Mouse (Mus musculus): Measurements from ENCODE around the gene Gm10260. TPM values are rescaled to one million over a fixed set of nuclear protein-coding genes. Genes with fewer than 3 reads are reported as not detected.

Gene Gm10260
- polyA plus RNA-seq, 1 experiment from 2014 or later = 8.9 TPM

DNA sequence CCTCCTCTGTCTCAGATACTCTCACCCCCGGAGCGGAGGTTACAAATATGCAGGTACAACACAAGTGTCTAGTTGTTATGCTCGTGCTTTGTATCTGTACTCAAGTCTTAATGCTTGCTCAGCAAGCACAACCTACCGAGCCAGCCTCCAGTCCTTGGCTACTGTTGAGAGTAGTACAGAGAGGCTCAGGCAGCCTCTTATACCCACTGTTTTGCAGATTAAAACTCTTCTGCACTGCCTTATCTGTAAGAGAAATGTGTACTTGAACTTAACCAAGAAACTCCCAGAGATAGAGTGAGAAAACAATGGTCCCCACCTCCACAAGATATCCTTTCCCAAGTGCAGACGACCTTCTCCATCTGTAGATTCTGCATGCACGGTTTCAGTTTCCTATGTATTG lies 24.5 kb downstream of the Gm10260 start:
- 76% methylated on average over 6 of the region's 6 CpGs for WGBS
- Histone ChIP-seq H3K4me3 (ENCODE audit: low read depth, low read length) (no peak overlapping the region), H3K36me3 (ENCODE audit: control insufficient read depth, insufficient read depth, low read length) (no peaks in the 10 kb centered on the region), H3K4me1 (replicated peaks; ENCODE audit: control insufficient read depth, insufficient read depth) (no peaks in the 10 kb centered on the region), H3K27ac (replicated peaks) (no peak overlapping the region), H3K27me3 (ENCODE audit: control insufficient read depth, insufficient read depth, low read length) (no peaks in the 10 kb centered on the region), H3K9ac (ENCODE audit: low read length) (no peak overlapping the region), H3K4me2 (replicated peaks; ENCODE audit: low read depth) (no peak overlapping the region), H3K9me3 (ENCODE audit: control insufficient read depth, low read length) (no peaks in the 10 kb centered on the region)
- DNase-seq (ENCODE audit: low spot score) (no peak), ATAC-seq (ENCODE audit: low FRiP score, low TSS enrichment) (no peak)
- no peak for TF ChIP-seq EP300 (optimal IDR thresholded peaks at IDR 0.05)
- TF ChIP-seq CTCF (IDR thresholded peaks at IDR 0.05; ENCODE audit: low read depth) = no peak

DNA sequence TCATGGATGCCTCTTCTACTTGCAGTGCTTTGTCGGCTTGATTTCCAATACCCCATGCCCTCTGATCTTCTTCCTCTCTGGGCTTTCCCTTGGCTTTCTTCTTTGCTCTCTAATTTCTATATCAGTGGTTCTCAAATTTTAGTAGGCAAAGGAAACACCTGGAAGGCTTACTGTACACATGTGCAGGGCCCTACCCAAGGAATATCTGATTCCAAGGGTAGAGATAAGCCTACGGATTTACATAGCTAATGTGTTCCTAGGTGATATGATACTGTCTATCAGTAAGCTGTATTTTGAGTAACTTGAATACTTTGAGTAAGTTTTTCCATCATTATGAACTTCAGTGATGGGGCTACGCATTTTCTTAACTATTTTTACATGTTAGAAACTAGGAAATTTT lies 25.7 kb downstream of the Gm10260 start:
- ATAC-seq (ENCODE audit: low FRiP score, low TSS enrichment) (no peak), DNase-seq (ENCODE audit: low spot score) (no peak)
- no peak overlapping the region for H3K27ac ChIP-seq (replicated peaks)
- no peak overlapping the region for H3K4me2 ChIP-seq (replicated peaks; ENCODE audit: low read depth)
- H3K36me3 ChIP-seq (ENCODE audit: control insufficient read depth, insufficient read depth, low read length) = no peaks in the 10 kb centered on the region
- TF ChIP-seq CTCF (IDR thresholded peaks at IDR 0.05; ENCODE audit: low read depth) (no peak), EP300 (optimal IDR thresholded peaks at IDR 0.05) (no peak)
- no peak overlapping the region for H3K9ac ChIP-seq (ENCODE audit: low read length)
- no peaks in the 10 kb centered on the region for H3K9me3 ChIP-seq (ENCODE audit: control insufficient read depth, low read length)
- no peaks in the 10 kb centered on the region for H3K27me3 ChIP-seq (ENCODE audit: control insufficient read depth, insufficient read depth, low read length)
- no peaks in the 10 kb centered on the region for H3K4me1 ChIP-seq (replicated peaks; ENCODE audit: control insufficient read depth, insufficient read depth)
- H3K4me3 ChIP-seq (ENCODE audit: low read depth, low read length) = no peak overlapping the region
- 83% methylated on average over 3 of the region's 3 CpGs for WGBS

DNA sequence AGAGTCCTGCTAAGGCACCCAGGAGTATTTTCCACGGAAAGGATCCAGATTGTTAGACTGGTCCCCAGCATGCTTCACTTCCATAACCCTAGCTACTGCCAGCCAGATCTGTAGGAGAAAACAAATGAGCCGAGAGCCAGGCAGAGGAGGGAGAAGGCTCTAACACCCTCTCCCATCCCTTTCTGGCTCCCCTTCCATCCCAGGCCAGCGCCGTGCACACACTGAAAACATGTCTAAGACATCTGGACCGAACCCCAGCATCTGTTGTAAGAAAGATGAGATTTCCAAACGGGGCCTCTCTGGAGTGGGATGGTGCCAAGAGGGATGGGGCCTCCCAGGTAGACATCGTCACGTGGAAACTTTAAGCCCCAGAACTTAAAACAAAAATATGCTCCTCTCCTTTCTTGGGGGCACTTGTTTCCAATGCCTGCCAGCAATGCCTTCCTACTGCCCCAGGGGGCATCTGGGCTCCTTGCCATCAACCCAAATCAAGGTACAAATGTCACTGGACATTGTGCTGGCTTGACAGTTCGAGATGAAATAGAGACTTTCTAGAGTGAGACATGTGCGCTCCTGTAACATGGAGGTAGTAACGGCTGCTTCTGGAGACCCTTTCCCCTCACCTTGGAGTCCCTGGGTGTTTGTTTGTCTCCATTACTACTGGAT lies 35.1 kb downstream of the Gm10260 start:
- no peak overlapping the region for H3K4me3 ChIP-seq (ENCODE audit: low read depth, low read length)
- ATAC-seq (ENCODE audit: low FRiP score, low TSS enrichment) (no peak), DNase-seq (ENCODE audit: low spot score) (no peak)
- no peak overlapping the region for H3K9ac ChIP-seq (ENCODE audit: low read length)
- H3K4me1 ChIP-seq (replicated peaks; ENCODE audit: control insufficient read depth, insufficient read depth) = no peaks in the 10 kb centered on the region
- TF ChIP-seq EP300 (optimal IDR thresholded peaks at IDR 0.05) (no peak), CTCF (IDR thresholded peaks at IDR 0.05; ENCODE audit: low read depth) (no peak)
- no peaks in the 10 kb centered on the region for H3K9me3 ChIP-seq (ENCODE audit: control insufficient read depth, low read length)
- no peaks in the 10 kb centered on the region for H3K27me3 ChIP-seq (ENCODE audit: control insufficient read depth, insufficient read depth, low read length)
- WGBS = 64% methylated on average over 11 of the region's 11 CpGs
- H3K36me3 ChIP-seq (ENCODE audit: control insufficient read depth, insufficient read depth, low read length) = no peaks in the 10 kb centered on the region
- H3K27ac ChIP-seq (replicated peaks) = no peak overlapping the region
- no peak overlapping the region for H3K4me2 ChIP-seq (replicated peaks; ENCODE audit: low read depth)

DNA sequence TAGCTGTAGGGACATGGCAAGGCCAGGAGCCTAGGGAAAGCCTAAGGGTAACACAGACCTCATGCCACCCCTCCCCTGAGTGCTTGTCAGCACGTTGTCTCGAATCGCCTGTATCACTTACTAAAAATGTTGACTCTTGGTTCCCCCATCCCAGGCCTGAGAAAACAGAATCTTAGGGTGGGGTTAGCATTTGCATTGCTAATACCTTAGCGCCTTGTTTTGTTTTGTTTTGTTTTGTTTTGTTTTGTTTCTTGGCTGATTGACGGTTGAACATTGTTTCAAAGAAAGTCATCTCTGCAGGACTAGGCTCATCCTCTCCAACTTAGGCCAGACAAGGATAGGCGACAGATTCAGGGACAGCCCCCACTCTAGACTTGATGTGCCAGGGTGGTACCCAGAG lies 35.9 kb downstream of the Gm10260 start:
- ATAC-seq (ENCODE audit: low FRiP score, low TSS enrichment) (no peak), DNase-seq (ENCODE audit: low spot score) (no peak)
- H3K4me1 ChIP-seq (replicated peaks; ENCODE audit: control insufficient read depth, insufficient read depth) = no peaks in the 10 kb centered on the region
- H3K27ac ChIP-seq (replicated peaks) = no peak overlapping the region
- no peak overlapping the region for H3K9ac ChIP-seq (ENCODE audit: low read length)
- WGBS = 78% methylated on average over 6 of the region's 6 CpGs
- no peak overlapping the region for H3K4me2 ChIP-seq (replicated peaks; ENCODE audit: low read depth)
- no peaks in the 10 kb centered on the region for H3K36me3 ChIP-seq (ENCODE audit: control insufficient read depth, insufficient read depth, low read length)
- no peaks in the 10 kb centered on the region for H3K9me3 ChIP-seq (ENCODE audit: control insufficient read depth, low read length)
- H3K27me3 ChIP-seq (ENCODE audit: control insufficient read depth, insufficient read depth, low read length) = no peaks in the 10 kb centered on the region
- H3K4me3 ChIP-seq (ENCODE audit: low read depth, low read length) = no peak overlapping the region
- TF ChIP-seq EP300 (optimal IDR thresholded peaks at IDR 0.05) (no peak), CTCF (IDR thresholded peaks at IDR 0.05; ENCODE audit: low read depth) (no peak)

DNA sequence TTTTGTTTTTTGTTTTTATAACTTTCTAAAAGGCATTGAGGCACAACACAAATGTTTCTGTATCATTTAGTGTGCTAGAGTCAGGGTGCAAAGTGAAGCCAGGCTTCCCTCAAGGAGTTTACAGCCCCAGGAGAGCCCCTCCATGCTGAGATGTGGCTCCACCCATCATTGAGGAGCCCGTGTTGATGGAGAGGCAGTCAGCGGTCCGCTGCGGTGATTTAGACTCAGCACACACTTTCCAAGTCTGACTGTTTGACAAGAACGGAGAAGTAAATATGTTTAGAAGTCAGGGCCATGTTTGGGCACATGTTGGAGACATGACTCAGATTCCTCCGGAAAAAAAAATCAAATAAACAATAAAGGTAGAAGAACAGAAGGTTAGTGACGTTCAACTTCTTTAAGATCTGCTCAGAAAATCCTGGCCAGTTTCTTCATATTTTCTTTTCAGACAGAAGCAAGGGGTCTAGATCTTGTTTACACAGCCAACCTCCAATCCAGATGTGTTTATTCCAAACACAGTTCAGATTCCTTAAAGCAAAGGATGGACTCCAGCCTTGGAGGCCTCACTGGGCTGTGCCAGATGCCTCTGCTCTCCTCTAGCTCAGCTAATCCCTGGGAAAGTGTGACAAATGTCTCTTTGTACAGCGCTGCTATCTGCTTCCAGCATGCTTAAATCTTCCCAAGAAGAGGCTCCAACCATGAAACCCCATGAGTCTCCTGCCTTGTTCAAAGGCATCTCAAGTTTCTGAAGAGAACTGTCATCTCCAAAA lies 47.7 kb downstream of the Gm10260 start:
- Histone ChIP-seq H3K4me2 (replicated peaks; ENCODE audit: low read depth) (no peak overlapping the region), H3K9ac (ENCODE audit: low read length) (no peak overlapping the region), H3K9me3 (ENCODE audit: control insufficient read depth, low read length) (no peaks in the 10 kb centered on the region), H3K27me3 (ENCODE audit: control insufficient read depth, insufficient read depth, low read length) (no peaks in the 10 kb centered on the region), H3K27ac (replicated peaks) (no peak overlapping the region), H3K4me3 (ENCODE audit: low read depth, low read length) (no peak overlapping the region), H3K36me3 (ENCODE audit: control insufficient read depth, insufficient read depth, low read length) (no peaks in the 10 kb centered on the region), H3K4me1 (replicated peaks; ENCODE audit: control insufficient read depth, insufficient read depth) (no peaks in the 10 kb centered on the region)
- no peak for ATAC-seq (ENCODE audit: low FRiP score, low TSS enrichment)
- TF ChIP-seq CTCF (IDR thresholded peaks at IDR 0.05; ENCODE audit: low read depth) (no peak), EP300 (optimal IDR thresholded peaks at IDR 0.05) (no peak)
- no peak for DNase-seq (ENCODE audit: low spot score)
- WGBS = 28% methylated on average over 8 of the region's 8 CpGs

DNA sequence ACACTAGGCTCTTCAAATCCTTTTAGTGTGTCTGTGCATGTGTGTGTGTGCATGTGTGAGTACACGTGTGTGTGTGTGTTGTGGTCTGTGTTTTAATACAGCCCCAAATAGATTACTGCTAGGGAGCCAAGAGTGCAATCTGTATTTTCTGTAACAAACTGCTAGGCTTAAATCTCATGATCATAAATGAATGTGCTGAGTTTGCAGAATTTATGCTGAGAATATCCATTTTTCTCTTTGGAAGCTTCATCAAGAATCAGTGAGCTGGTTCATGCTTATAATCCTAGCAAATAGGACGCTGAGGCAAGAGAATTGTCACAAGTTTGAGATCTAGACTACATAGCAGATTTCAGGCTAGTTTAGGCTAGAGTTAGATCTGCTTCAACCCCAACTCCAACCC lies 48.9 kb downstream of the Gm10260 start:
- TF ChIP-seq EP300 (optimal IDR thresholded peaks at IDR 0.05) = no peak
- TF ChIP-seq CTCF (IDR thresholded peaks at IDR 0.05; ENCODE audit: low read depth) = no peak
- 77% methylated on average over 2 of the region's 2 CpGs for WGBS
- Histone ChIP-seq H3K4me2 (replicated peaks; ENCODE audit: low read depth) (no peak overlapping the region), H3K9ac (ENCODE audit: low read length) (no peak overlapping the region), H3K4me3 (ENCODE audit: low read depth, low read length) (no peak overlapping the region), H3K27ac (replicated peaks) (no peak overlapping the region), H3K4me1 (replicated peaks; ENCODE audit: control insufficient read depth, insufficient read depth) (no peaks in the 10 kb centered on the region), H3K9me3 (ENCODE audit: control insufficient read depth, low read length) (no peaks in the 10 kb centered on the region), H3K27me3 (ENCODE audit: control insufficient read depth, insufficient read depth, low read length) (no peaks in the 10 kb centered on the region), H3K36me3 (ENCODE audit: control insufficient read depth, insufficient read depth, low read length) (no peaks in the 10 kb centered on the region)
- ATAC-seq (ENCODE audit: low FRiP score, low TSS enrichment) = no peak
- no peak for DNase-seq (ENCODE audit: low spot score)
